Mouse (Mus musculus) kidney, postnatal 14 days (tissue): Measurements from ENCODE around the gene Cypt14.
"Not testable (repeated sequence)": the region's sequence is repeated elsewhere in the genome, so short reads cannot be mapped to it uniquely, and the experiment has no call there.

ENCODE experiments used
- DNase-seq: peaks from one replicate; pipeline ENCODE4 v3.0.0; 2022; ENCODE audit warnings: mixed read lengths

The Cypt14 gene

DNA sequence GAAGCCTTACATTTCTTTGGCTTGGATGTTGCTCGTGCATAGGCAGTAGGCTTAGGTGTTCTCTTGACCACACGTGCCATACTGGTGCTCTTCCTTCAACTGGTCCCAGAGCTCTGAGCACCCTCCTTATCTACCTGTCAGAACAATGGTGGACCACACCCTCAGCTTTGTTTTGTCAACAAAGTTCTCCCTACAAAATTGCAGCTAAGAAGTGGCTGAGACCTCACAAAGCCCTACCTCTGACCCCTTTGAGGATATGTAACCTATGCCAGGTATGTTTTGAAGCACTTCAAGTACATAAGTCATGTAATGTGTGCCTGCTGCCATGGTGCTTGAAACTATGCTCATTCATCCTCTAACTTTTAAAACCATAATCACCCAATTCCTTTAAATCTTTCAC lies at the start of gene Cypt14:
Gene Cypt14 (minus strand): TSS at position 101 of the 400 bp plus-strand sequence.
- DNase-seq, result not testable (repeated sequence)
